Mouse (Mus musculus) heart, embryonic 14.5 days (tissue): Measurements from ENCODE around the gene Pdzd2. TPM values are rescaled to one million over a fixed set of nuclear protein-coding genes. Genes with fewer than 3 reads are reported as not detected.

ENCODE experiments used
- ATAC-seq: fragments of 200-750 bp; cut with Nextera tagmentation; 2 replicates; pipeline ENCODE4 v1.8.0; 2017; ENCODE audit warnings: low read depth, moderate TSS enrichment; ENCODE audit not compliant: insufficient number of reproducible peaks, insufficient read depth, low FRiP score
- H3K27ac ChIP-seq, 2 experiments: fragments of 200-500 bp in 1 of 2; fragments of 300-500 bp in 1 of 2; sonication (generic) in 1 of 2; replicated peaks in 1 of 2; 2 replicates each; pipeline ENCODE4 v1.5.1; 2012 to 2014; ENCODE audit warnings: low read depth in 2 of 2, low read length in 2 of 2, control low read depth in 1 of 2, mild to moderate bottlenecking in 1 of 2, mixed read lengths in 1 of 2; ENCODE audit not compliant: control insufficient read depth in 1 of 2, insufficient read depth in 1 of 2
- H3K27me3 ChIP-seq: fragments of 300-500 bp; sonication (generic); 2 replicates; pipeline ENCODE4 v1.6.1; 2014; ENCODE audit warnings: mild to moderate bottlenecking, low read length, control low read depth; ENCODE audit not compliant: control insufficient read depth, insufficient read depth
- H3K36me3 ChIP-seq: fragments of 300-500 bp; sonication (generic); 2 replicates; pipeline ENCODE4 v1.6.1; 2014; ENCODE audit warnings: mild to moderate bottlenecking, control low read depth, low read length, mixed read lengths; ENCODE audit not compliant: control insufficient read depth, insufficient read depth
- H3K4me1 ChIP-seq, 2 experiments: fragments of 200-500 bp in 1 of 2; fragments of 300-500 bp in 1 of 2; sonication (generic) in 1 of 2; 2 replicates each; pipeline ENCODE4 v1.6.1; 2012 to 2014; ENCODE audit warnings: low read length in 2 of 2, control low read depth in 1 of 2, mixed read lengths in 1 of 2; ENCODE audit not compliant: control insufficient read depth in 2 of 2, insufficient read depth in 2 of 2
- H3K4me2 ChIP-seq: fragments of 300-500 bp; sonication (generic); 2 replicates; pipeline ENCODE4 v1.6.1; 2014; ENCODE audit warnings: mild to moderate bottlenecking, low read length
- H3K4me3 ChIP-seq, 2 experiments: fragments of 200-500 bp in 1 of 2; fragments of 300-500 bp in 1 of 2; sonication (generic) in 1 of 2; 2 replicates each; pipeline ENCODE4 v1.5.1; 2012 to 2014; ENCODE audit warnings: low read length in 2 of 2, mild to moderate bottlenecking in 2 of 2, control low read depth in 1 of 2, low read depth in 1 of 2, moderate library complexity in 1 of 2; ENCODE audit not compliant: control insufficient read depth in 1 of 2, insufficient read depth in 1 of 2
- H3K9ac ChIP-seq: fragments of 300-500 bp; sonication (generic); 2 replicates; pipeline ENCODE4 v1.6.1; 2014; ENCODE audit warnings: mild to moderate bottlenecking, low read length
- H3K9me3 ChIP-seq: fragments of 300-500 bp; sonication (generic); 2 replicates; pipeline ENCODE4 v1.6.1; 2016; ENCODE audit warnings: low read length, control low read depth; ENCODE audit not compliant: control insufficient read depth
- WGBS: fragments of 180-500 bp; shearing (Covaris S2); extraction: QIAGEN DNeasy Blood & Tissue Kit; methylation state at CpG from one replicate; pipeline ENCODE4 v1.1.7; 2014; 5-methylcytosine and 5-hydroxymethylcytosine counted together
- polyA plus RNA-seq: library from polyadenylated mRNA; unstranded; fragments of >200 nt; fragmentation: Nextera tagmentation; extraction: Ambion mirVana; gene quantifications from 2 replicates; pipeline ENCODE4 v1.2.1, GENCODE M21; 2014

Pdzd2 gene
- polyA plus RNA-seq, 1 experiment from 2014 or later = 16.8 TPM

DNA sequence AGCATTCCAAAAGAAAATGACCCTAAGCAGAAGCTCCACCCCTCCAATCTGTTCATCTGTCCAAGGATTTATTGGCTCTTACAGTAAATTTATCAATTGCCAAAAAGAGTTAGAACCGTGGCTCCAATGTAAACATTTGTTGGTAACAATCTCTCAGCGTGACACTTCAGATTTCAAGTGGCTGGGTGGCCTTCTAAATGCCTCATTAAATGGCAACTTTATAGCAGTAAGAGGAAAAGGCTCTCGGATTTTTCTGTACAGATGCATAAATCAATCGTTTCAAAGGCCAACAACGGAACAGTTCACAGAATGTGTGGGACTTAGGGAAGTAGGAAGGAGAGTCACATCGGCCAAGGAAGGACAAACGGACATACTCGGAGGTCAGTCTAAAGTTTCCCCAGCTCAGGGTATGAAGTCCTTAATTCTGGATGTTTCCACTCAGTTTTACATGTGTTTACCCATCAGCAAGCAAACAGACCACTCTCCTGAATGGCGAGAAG, 222.4 kb downstream of the Pdzd2 start:
- Histone ChIP-seq H3K4me2 (no peak overlapping the region), H3K4me3 (no peak overlapping the region), H3K27me3 (no peaks in the 10 kb centered on the region), H3K27ac (no peak overlapping the region), H3K9ac (no peak overlapping the region), H3K9me3 (no peaks in the 10 kb centered on the region), H3K4me1 (peaks cover 16 to 20% of the 10 kb centered on the region in 2 experiments), H3K36me3 (no peaks in the 10 kb centered on the region)
- ATAC-seq = no peak
- 82% methylated on average over 9 of the region's 9 CpGs for WGBS

- H3K9ac ChIP-seq = no peak overlapping the region
- no peaks in the 10 kb centered on the region for H3K9me3 ChIP-seq
- H3K4me3 ChIP-seq = no peak overlapping the region
- no peak overlapping the region for H3K27ac ChIP-seq
- H3K27me3 ChIP-seq = no peaks in the 10 kb centered on the region
- ATAC-seq = no peak
- no peaks in the 10 kb centered on the region for H3K36me3 ChIP-seq
- peaks cover 14 to 16% of the 10 kb centered on the region in 2 experiments for H3K4me1 ChIP-seq
- 73% methylated on average over 9 of the region's 9 CpGs for WGBS
- H3K4me2 ChIP-seq = no peak overlapping the region
These were observed 224.4 kb downstream of the Pdzd2 start for GRCm38 (mm10) chr15:12515272-12515844.

DNA sequence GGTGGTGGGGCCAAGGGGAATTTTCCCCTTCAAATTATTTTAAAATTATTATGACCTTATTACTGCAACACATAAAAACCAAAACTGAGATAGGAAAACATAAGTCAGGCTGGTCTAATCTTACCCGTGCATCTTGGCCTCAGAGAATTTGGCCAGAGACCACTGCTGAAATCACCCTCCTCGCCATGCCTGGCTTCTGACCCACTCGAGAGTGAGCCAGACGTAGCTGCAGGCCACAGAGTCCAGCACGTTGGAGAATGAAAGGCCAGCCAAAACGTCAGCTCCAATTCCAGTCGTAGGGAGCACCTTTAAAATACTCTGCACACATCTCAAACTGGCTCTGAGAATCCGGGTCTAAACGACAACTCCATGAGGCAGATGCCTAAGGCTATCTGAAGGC, 226.2 kb downstream of the Pdzd2 start:
- no peak overlapping the region for H3K4me2 ChIP-seq
- WGBS = 74% methylated on average over 9 of the region's 9 CpGs
- H3K36me3 ChIP-seq = no peaks in the 10 kb centered on the region
- H3K27ac ChIP-seq = no peak overlapping the region
- H3K27me3 ChIP-seq = no peaks in the 10 kb centered on the region
- H3K9ac ChIP-seq = no peak overlapping the region
- H3K4me1 ChIP-seq = peaks cover 7 to 9% of the 10 kb centered on the region in 2 experiments
- no peak overlapping the region for H3K4me3 ChIP-seq
- no peak for ATAC-seq
- no peaks in the 10 kb centered on the region for H3K9me3 ChIP-seq

- WGBS = 77% methylated on average over 10 of the region's 10 CpGs
- H3K9me3 ChIP-seq = no peaks in the 10 kb centered on the region
- ATAC-seq = no peak
- H3K4me2 ChIP-seq = no peak overlapping the region
- no peak overlapping the region for H3K9ac ChIP-seq
- no peaks in the 10 kb centered on the region for H3K36me3 ChIP-seq
- H3K27me3 ChIP-seq = no peaks in the 10 kb centered on the region
- H3K4me3 ChIP-seq = no peak overlapping the region
- peaks cover 3 to 5% of the 10 kb centered on the region in 2 experiments for H3K4me1 ChIP-seq
- no peak overlapping the region for H3K27ac ChIP-seq
These were observed 230.9 kb downstream of the Pdzd2 start for GRCm38 (mm10) chr15:12508765-12509377.

- WGBS = 81% methylated on average over 4 of the region's 4 CpGs
- Histone ChIP-seq H3K4me2 (no peak overlapping the region), H3K9me3 (no peaks in the 10 kb centered on the region), H3K4me1 (peaks cover 11% of the 10 kb centered on the region in 2 experiments), H3K27ac (no peak overlapping the region), H3K36me3 (no peaks in the 10 kb centered on the region), H3K9ac (no peak overlapping the region), H3K27me3 (no peaks in the 10 kb centered on the region), H3K4me3 (no peak overlapping the region)
- ATAC-seq = no peak
These were observed 232.2 kb downstream of the Pdzd2 start for GRCm38 (mm10) chr15:12507523-12507922.

DNA sequence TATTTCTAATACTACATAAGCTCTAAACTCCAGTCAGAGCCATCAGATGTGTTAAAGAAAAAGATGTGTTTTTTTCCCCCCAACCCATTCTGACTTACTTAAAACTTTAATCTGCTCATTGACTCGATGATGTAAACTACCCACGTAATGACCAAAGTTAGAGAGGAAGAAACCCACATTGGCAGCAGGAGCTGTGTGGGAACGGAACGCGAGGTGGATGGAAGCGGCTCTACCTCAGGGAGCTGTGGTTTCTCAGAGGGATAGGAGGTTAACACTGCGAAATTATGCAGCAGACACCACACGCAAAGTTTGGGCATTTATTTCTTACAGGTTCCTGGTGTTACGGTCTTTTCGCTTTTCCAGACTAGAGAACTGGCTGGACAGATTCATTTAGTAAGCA, 233.2 kb downstream of the Pdzd2 start:
- Histone ChIP-seq H3K27me3 (no peaks in the 10 kb centered on the region), H3K4me1 (peaks cover 17 to 21% of the 10 kb centered on the region in 2 experiments), H3K27ac (no peak overlapping the region), H3K36me3 (no peaks in the 10 kb centered on the region), H3K4me3 (no peak overlapping the region), H3K9ac (no peak overlapping the region), H3K4me2 (no peak overlapping the region), H3K9me3 (no peaks in the 10 kb centered on the region)
- ATAC-seq = no peak
- 84% methylated on average over 10 of the region's 10 CpGs for WGBS

- no peak for ATAC-seq
- Histone ChIP-seq H3K27ac (no peak overlapping the region), H3K4me1 (peaks cover 19 to 23% of the 10 kb centered on the region in 2 experiments), H3K27me3 (no peaks in the 10 kb centered on the region), H3K4me2 (no peak overlapping the region), H3K9me3 (no peaks in the 10 kb centered on the region), H3K36me3 (no peaks in the 10 kb centered on the region), H3K9ac (no peak overlapping the region), H3K4me3 (no peak overlapping the region)
- 78% methylated on average over 4 of the region's 4 CpGs for WGBS
These were observed 233.6 kb downstream of the Pdzd2 start for GRCm38 (mm10) chr15:12506085-12506484.
